Mouse (Mus musculus) CD4-positive helper T cell, adult 2 months (primary cell): ENCODE data around the gene Olfr519.

Experiments
- DNase-seq: peaks from one replicate; pipeline ENCODE4 v3.0.0-alpha.2; 2012; ENCODE audit warnings: low read depth, missing footprints, low spot score

Olfr519 gene

DNA sequence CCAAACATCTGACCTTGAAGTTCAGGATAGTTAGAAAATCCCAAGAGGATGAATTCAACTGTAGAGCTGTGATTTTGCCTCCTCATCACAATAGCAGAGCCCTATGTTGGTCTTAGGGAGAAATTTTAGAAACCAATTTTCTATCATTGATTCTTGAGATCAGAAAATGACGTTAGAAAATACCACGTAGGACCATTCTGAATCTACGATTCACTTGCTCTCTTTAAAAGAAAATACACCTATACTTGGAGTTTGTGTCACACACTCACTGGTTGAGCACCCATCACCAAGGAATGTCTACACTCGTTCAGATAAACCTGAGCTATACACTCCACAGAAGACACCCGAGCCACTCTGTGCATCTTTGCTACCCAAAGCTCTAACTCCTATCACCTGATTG, at the start of gene Olfr519:
Gene Olfr519, minus strand, starts transcription at position 101 of the 400 bp plus-strand sequence.
- no peak for DNase-seq

DNA sequence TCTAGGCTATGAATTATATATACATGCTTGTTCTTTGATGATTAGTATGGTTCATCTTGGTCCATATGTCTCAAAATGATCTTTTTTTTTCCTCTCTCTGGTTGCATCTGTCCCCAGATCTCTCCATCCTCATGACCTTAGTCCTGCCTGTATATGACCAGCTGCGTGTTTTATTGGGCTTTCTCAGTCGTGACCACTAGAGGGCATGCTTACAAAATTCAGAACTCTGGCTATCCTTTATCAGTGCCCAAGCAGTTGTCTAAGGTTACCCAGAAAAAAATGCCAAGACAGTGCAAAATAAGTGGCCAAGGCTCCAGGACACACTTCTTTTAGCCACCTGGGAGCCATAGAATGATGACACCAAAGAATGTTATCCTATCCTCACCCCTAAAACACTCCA, 49.8 kb upstream of the Olfr519 start:
- DNase-seq, result peak; percentile 53

DNA sequence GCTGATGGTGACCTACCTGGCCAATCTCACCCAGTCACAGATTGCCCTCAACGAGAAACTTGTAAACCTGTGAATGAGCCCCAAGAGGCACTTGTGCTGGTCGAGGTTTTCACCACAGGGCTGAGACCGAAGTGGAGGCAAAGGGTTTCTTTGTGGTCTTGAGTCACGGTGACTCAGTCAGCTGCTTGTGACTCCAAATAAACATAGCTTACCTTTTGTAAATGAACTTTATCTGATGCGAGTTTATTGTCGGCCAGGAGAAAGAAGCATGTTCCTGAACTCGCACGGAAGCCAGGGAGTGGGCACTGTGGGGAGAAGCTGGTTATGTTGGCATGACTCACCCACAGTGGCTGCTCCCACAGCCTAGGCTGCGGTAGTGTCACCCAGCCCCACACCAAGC, 47.2 kb upstream of the Olfr519 start:
- DNase-seq, result no peak

DNA sequence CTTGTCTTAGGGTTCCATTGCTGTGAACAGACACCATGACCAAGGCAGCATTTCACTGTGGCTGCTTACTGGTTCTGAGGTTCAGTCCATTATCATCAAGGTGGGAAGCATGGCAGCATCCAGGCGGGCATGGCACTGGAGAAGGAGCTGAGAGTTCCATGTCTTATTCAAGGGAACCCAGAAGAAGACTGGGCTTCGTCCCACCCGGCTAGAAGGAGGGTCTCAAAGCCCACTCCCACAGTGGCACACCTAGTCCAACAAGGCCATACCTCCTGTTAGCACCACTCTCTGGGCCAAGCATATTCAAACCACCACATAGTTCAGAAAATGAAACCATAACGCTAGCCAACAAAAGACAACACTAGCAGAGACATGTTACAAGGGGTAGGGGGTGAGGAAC, 42.4 kb upstream of the Olfr519 start:
- no peak for DNase-seq

DNA sequence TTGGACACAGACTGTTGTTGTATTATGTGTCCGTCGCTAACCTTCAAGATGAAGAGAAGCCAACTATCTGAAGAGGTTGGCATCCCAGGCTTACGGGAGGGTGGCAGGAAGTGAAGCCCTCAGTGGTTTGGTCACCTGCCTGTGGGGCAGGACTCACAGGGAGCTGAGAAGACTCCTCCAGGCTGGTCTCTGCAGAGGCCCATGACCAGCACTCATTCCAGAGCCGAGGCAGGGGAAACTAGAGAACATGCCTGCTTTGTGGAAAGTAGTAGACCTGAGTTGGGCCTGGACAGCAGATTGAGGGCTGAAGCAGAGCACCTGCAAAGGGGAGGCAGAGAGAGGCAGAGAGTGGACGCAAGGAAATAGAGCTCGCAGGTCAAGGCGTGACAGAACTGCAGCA, 41.2 kb upstream of the Olfr519 start:
- DNase-seq, result no peak

DNA sequence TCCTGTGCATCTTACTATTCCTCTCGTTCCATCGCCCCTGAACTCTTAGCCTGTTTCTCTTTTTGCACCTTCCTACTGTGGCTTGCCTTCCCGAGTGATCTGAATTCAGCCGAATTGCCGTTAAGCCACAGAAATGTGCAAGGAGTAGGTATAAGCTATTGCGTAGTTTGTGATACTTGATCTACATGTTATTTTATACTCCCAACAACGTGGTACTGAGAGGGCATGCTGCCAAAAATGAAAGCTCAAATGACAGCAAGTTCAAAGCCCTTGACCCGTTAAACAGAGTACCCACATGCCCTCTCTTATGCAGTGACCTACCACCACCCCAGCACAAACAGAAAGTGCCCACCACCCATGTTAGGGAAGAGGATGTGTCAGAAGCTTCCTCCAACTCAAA, 40.6 kb upstream of the Olfr519 start:
- DNase-seq, result no peak

DNA sequence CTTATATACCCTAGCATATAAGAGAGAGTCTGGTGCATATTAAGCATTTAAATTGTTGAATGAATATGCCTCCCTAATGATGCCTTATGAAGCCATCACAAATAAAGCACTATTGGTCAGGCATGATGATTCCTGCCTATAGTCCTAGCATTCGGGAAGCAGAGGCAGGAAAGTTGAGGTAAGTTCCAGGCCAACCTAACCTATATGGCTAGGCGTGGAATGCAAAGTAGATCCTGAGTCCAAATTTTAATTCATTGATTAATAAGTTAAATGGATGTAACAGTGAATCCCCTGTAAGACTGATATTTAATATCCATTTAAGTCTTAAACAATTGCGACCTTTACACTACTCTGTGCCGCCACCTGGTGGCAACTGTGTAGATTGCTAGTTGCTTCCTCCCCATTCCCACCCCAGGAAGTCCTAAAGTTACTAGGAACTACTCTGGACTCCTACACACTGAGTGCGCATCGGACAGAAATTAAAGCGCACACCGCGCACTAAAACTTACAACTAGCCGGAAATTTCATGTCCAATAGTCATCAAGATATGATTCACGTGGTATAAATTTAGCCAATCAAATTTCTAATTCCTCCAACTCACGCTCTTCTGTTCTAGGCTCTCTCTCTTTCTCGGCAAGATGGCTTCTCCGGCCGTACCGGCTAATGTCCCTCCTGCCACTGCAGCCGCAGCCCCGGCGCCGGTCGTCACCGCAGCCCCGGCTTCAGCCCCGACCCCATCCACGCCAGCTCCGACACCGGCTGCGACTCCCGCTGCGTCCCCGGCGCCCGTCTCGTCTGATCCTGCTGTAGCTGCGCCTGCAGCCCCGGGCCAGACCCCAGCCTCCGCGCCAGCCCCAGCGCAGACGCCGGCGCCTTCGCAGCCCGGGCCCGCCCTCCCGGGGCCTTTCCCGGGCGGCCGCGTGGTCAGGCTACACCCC, 39.8 kb upstream of the Olfr519 start, which contains the start of gene Eif3f:
Gene Eif3f, plus strand, starts transcription at position 624 of the 938 bp plus-strand sequence.
- DNase-seq, result peak; percentile 99

DNA sequence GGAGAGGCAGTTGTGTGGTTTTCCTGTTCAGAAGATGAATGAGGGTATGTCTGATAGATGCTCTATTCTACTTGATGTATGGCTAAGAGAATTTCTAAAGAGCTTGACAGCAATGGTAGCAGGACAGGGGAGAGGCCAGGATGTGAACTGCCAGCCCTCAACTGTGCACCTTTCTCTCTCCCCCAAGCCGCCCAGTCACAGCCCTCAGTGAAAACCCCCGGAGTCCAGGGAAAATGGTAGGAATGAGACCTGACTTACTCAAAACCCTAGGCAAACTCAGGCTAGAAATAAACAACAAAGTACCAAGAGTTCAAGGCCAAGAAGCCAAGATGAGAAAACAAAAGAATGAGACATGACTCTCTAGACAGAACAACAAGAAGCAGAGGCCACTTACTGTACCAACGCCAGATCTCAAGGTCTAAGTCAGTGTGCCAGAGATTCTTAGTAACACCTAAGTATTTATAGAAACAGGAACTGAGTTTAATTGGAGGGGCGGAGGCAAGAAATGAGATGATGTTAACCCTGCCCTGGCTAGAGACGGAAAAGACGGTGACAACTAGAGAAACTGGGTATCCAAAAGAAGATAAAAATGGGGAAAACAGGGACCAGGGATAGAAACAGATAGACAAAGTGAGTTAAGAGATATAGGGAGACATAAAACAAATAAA, 35.6 kb upstream of the Olfr519 start, which contains the start of gene Nlrp10:
Gene Nlrp10, minus strand, starts transcription at position 453 of the 668 bp plus-strand sequence.
- DNase-seq, result no peak

DNA sequence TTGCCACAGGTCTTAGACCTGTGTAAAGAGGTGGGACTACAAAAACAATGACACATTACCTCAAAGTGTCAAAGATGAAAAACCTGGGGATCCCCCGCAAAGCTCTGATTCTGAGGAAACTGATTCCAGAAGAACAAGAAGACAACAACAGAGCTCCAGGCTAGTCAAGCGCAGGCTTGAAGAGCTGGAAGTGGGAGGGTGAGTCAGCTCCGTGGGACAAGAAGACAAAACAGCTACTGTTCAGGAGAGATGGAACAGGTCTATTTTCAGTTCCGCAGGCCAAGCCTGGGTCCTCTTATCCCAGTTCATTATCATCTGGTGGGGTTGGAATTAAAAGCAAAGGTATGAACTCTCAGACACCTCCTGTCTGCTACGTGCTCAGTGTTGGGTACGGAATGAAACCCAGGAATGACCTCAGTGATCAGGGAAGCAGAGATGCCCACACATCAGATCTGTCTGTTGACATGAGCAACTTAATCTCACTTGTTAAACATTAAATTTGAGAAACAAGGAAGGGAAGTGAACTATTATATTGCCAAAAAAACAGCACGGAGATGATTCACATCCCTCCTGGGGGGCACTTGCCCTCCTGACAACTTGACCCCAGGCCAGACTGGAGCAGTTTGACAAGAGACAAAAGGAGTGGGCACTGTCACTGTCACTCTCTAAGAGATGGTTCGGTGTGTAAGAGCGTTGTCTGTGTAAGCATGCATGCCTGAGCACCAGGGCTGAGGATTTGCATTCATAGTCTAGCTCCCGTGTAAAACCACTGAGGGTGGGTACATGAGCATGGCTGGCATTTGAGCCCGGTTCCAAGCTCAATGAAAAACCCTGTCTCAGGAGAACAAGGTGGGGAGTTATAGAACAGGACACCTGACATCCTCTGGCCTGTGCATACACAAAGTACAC, 34.3 kb upstream of the Olfr519 start:
- DNase-seq, result no peak

DNA sequence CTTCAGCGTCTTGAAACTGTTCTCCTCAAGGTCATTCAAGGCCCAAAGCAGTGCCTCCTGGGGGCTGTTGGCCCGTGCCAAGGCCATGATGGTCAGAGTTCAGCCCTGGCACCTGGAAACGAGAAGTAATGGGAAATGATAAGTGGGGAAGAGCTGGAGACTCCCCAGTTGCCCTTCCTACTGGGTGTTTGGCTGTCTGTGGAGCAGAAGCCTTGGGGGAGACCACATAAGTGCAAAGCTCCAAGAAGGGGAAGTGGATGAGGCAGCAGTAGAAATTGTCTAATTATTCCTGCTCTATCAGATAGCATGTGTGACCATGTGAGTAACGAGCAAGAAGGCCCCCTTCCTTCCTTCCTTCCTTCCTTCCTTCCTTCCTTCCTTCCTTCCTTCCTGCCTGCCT, 32.8 kb upstream of the Olfr519 start:
- no peak for DNase-seq

DNA sequence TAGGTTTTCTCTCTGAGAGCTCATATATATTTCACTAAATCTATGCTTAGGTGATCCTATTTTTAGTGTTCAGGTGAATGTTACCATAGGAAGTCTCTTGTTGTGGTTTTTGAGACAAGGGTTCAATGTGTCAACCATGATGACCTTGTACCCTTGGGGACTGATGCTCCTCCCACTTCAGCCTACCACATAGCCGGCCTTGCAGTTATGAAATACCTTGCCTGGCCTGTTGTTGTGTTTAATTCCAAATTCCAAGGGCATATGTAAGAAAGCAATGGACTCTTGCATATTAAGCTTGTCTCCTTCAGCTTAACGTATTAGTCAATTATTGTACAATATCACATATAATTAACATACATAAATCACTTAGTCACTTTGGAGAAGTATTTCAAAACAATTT, 9.7 kb upstream of the Olfr519 start:
- no peak for DNase-seq

DNA sequence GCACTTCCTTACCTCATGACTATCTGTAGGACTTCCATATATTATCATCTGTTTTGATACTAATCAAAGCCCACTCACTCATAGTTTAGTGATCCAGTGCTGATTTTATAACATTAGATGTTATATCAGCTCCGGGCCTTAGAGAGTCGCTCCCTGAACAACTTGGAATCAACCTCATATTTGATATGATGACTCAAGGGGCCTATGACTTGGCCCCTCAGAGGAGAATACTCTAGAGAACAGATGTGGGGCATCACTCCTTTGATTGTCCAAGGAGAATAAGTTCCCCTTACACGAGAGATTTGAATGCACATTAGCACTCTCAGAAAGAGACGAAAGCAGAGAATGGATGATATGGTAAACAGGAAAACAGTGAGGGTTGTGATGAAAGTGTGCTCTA, 9.3 kb downstream of the Olfr519 start, which contains the start of gene Olfr518:
Gene Olfr518, minus strand, starts transcription at position 101 of the 400 bp plus-strand sequence.
- no peak for DNase-seq

DNA sequence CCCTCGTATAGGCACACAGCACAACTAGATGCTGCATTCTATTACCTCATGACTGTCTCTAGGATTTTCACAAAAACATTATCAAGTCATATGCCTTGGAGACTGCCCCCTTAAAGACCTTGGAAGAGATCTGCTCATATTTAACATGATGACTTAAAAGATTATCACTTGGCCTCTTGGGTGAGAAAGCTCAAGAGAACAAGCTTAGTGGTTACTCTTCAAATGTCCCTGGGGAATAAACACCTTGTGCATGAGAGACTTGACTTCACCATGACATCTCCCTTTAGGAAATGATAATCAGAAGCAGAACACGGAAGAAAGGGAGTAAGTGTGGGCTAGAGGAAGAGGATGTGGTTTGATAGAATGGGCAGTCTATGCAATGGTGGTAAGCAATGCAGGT, 21.9 kb downstream of the Olfr519 start, which contains the start of gene Olfr517:
Gene Olfr517, minus strand, starts transcription at position 101 of the 400 bp plus-strand sequence.
- no peak for DNase-seq

DNA sequence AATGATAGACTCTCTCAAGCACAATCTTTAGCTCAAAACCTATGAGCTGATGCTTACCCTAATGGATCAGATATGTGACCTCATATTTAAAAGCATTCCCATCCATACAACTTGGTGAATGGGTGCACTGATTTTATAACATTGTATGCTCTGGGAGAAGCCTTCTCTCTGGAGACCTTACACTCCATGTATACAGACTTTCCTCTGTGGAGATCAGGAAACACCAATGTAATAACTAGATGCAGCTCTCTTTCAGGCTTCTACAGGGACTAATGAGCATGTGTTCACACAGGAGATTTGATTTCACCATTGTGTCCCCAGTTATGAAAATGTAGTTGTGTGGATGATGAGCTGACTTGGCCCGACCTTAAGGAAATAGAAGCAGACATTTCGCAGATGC, 43.8 kb downstream of the Olfr519 start, which contains the start of gene Olfr516:
Gene Olfr516, minus strand, starts transcription at position 101 of the 400 bp plus-strand sequence.
- DNase-seq, result no peak
